Mouse (Mus musculus): ENCODE measurements around the gene Nab2. TPM values are rescaled to one million over a fixed set of nuclear protein-coding genes. Genes with fewer than 3 reads are reported as not detected.

Nab2 gene
- 10 to 100 TPM; 22.8 to 24.4 TPM for total RNA-seq (2021)
- long read RNA-seq, experiment 1, transcript Nab2-201 (7 exons, 2,582 nt) = major isoform, 7 of 15 reads
- long read RNA-seq, experiment 1, partial matches to known transcripts = 5 of 15 reads
- long read RNA-seq, experiment 1, other reads (novel, unspliced or antisense) = 3 of 15 reads
- long read RNA-seq, experiment 2, transcript Nab2-201 (7 exons, 2,582 nt) = major isoform, 6 of 16 reads
- long read RNA-seq, experiment 2, partial matches to known transcripts = 8 of 16 reads
- long read RNA-seq, experiment 2, other reads (novel, unspliced or antisense) = 0 of 16 reads

GRCm38 (mm10) chr10:127668093-127669050 is at the start of gene Nab2:
Nab2 (minus strand) TSS chr10:127668568.
- peak in 1 of 2 experiments; percentile 66 for DNase-seq (ENCODE audit: low spot score in 2 of 2)

- no peak for DNase-seq (ENCODE audit: low spot score in 2 of 2)
Observed at GRCm38 (mm10) chr10:127712736-127713135, 44.4 kb upstream of the Nab2 start.

DNA sequence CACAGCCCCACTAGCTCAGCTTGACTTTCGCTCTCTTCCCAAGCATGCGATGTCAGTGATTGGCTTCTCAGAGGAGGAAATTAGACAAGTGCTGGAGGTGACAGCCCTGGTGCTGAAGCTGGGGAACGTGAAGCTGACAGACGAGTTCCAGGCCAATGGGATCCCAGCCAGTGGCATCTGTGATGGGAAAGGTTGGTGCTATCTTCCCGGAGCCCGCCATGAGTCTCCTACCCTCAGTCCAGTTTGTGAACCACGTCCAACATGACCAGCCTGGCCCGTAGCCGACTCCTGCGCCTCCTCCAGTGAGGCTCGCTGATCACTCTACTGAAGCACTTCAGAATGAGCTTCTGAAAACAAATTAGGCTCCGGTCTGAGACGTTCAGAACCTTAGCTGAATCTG is 42.0 kb upstream of the Nab2 start:
- no peak for DNase-seq (ENCODE audit: low spot score in 2 of 2)

DNA sequence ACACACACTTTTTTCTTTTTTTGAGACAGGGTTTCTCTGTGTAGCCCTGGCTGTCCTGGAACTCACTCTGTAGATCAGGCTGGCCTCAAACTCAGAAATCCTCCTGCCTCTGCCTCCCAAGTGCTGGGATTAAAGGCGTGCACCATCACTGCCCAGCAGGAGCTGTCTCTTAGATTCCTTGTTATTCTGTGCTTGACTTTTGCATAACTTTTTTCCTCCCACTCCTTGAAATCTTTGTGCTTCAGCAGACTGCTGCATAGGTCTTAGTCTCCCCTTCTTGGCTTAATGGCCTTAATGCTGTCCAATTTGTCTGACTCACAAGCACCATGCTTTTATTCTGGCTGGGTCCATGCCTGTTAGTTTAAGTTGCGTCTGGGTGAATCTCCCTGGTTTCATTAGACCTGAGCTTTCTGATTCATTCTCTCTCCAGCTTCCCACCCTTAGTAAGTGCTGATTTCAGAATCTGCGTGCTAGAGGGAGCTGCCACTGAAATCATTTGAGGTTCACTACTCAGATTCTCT is 40.5 kb upstream of the Nab2 start:
- DNase-seq (ENCODE audit: low spot score in 2 of 2) = no peak

GRCm38 (mm10) chr10:127707721-127708120 is 39.4 kb upstream of the Nab2 start:
- DNase-seq (ENCODE audit: low spot score in 2 of 2) = peak; percentile 24 to 57

DNA sequence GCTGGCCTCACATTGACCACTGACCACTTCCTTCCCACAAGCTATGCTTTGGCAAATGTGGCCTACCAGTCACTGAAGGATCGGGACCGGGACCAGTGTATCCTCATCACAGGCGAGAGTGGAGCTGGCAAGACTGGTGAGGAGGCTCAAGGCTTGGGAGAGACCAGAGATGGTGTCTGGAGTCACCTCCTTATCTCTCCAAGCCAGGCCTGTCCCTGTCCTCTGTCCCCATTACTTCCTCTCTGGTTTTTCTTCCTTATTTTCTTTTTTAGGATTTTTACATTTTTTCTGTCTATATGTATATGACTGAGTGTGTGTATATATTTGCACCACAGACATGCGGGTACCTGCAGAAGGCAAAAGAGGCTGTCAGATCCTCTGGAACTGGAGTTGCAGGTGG is 37.4 kb upstream of the Nab2 start:
- no peak for DNase-seq (ENCODE audit: low spot score in 2 of 2)

DNA sequence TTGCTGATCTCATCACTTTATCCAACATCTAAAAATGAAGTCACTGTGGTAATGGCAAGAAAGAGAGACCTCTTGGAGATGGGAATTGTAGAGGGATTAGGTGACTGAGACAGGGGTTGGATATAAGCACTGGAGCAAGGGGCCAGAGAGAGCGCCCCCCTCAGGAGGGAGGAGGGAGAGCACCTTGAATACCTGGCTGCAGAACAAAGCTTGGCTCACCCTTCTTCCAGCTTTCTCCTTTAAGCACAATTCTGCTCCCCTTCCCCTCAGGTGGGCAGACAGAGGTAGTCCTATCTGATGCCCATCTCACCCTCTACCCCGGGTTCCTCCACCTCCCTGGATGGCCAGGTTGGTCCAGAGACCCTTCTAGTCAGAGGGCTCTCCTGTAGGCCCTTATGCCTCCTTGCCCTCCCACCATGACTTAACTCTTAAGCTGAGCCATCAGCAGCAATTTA is 36.4 kb upstream of the Nab2 start, which contains the start of gene Myo1a:
Myo1a (plus strand) TSS at position 405 of the 455 bp plus-strand sequence.
- no peak for DNase-seq (ENCODE audit: low spot score in 2 of 2)

GRCm38 (mm10) chr10:127704293-127704692 is 35.9 kb upstream of the Nab2 start:
- no peak for DNase-seq (ENCODE audit: low spot score in 2 of 2)

- DNase-seq (ENCODE audit: low spot score in 2 of 2) = no peak
Observed at GRCm38 (mm10) chr10:127703299-127703698, 34.9 kb upstream of the Nab2 start.

DNA sequence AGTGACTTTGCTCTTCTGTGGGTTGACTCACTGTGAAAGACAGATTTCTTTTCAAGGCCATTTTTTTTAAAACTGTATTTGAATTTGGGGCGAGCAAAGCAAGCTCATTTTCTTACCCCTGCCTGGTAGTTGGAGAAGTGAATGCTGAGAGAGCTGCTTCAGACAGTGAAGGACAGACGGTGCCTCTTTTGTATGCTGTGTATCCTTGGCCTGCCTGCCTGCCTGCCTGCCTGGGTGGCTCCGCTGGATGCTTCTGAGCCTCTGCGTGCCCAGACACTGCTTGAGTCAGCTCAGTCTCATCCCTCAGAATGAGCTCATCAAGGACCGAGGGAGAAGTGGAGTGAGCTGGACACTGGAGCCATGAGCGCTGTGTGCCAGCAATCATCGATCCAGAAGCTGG is 30.6 kb upstream of the Nab2 start:
- DNase-seq (ENCODE audit: low spot score in 2 of 2) = peak in 1 of 2 experiments; percentile 29

DNA sequence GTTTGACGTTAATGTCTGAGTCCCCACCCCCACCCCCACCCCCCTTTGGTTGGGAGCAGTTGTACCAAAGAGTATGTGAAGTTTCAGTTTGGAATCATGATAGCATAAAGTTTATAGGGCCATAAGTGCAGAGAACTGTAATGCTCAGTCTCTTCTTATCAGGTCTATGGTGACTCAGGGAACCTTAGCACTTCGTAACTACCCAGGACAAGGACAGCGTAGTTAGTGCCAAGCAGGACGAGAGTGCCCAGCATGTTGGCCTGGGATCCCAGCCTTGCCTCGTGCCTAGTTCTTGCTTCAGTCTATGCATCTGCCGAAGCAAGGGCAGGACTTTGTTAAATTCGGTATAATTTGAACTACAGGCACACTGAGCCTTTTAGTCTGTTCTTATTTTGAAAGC is 27.4 kb upstream of the Nab2 start:
- DNase-seq (ENCODE audit: low spot score in 2 of 2) = no peak

DNA sequence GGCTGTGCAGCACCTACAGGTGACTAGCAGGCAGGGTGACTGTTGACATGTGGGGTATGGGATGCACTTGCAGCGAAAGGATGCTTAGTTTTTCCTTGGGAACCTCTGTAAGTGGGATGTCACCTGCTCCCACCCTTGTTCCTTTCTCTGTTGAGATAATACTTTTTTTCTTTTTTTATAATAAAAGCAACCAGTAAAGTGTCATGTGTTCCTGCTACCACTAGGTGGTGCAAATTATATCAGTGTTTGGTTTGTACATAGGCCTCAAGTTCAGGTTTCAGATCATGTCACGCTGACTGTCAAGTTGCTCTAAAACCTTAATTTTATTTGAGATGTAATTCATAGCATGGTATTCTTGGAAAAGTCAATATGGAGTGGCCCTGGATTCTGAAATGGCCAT is 26.3 kb upstream of the Nab2 start:
- DNase-seq (ENCODE audit: low spot score in 2 of 2) = no peak

DNA sequence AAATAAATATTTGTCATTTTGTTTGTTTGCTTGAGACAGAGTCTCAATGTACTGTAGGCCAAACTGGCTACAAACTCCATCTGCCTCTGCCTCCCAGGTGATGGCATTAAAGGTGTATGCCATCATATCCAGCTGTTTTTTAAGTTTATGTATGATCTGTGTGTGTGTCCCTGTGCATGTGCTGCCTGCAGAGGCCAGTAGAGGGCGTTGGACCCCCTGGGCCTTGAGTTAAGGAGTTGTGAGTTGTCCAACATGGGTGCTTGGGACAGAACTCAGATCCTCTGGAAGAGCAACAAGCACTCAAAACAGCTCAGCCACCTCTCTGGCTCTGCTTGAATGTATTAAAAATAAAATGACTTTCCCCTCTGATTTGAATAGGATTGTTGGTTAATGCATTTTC is 22.7 kb upstream of the Nab2 start:
- no peak for DNase-seq (ENCODE audit: low spot score in 2 of 2)

GRCm38 (mm10) chr10:127682886-127683285 is 14.5 kb upstream of the Nab2 start:
- DNase-seq (ENCODE audit: low spot score in 2 of 2) = no peak

DNA sequence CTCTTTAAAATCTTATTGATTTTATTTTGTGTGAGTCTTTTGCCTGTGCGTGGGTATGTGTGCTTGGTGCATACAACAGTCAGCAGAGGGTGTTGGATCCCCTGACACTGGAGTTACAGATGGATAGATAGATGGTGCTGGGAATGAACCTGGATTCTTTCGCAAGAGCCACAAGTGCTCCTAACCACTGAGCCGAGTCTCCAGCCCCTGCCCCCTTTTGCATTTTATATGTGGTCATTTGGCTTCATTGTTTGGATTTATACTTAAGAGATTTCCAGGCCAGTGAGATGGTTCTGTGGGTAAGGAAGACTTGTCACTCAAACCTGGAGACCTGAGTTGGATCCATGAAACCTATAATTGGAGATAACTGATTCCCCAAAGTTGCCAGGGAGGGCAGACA is 11.5 kb upstream of the Nab2 start:
- DNase-seq (ENCODE audit: low spot score in 2 of 2) = no peak

- DNase-seq (ENCODE audit: low spot score in 2 of 2) = no peak
Observed at GRCm38 (mm10) chr10:127679208-127679607, 10.8 kb upstream of the Nab2 start.

DNA sequence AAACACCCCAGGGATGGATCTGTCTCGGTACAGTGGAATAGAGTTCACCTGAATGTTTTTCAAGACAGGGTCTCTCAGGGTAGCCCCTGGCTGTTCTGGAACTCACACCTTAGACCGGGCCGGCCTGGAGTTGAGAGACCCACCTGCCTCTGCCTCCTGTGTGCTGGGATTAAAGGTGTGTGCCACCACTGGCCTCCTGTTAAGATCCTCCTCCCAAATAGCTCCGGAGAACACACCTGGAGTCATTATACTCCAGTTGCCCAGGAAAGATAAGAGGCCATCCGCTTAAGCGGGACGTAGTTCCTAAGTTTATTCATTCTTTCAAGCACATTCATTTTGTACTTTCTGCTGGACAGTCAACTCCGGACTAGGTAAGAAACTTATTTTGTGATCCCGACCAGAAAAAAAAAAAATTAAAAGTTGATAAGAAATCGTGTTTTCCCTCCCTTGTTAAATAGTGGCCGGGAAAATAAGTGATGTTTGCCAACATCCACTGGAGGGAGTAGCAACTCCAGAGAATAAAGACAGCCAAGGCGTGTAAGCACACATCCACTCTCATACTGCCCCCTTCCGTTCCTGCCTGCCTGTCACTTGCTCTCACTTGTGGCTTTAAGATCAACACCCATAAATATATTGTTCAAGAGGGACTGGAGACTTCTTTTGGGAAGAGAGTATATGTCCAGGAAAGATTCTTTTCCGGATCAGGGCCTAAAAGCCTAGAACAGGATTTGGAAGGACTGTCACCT is 9.4 kb upstream of the Nab2 start:
- DNase-seq (ENCODE audit: low spot score in 2 of 2) = no peak

GRCm38 (mm10) chr10:127676691-127677548 is 8.6 kb upstream of the Nab2 start:
- peak; percentile 78 to 86 for DNase-seq (ENCODE audit: low spot score in 2 of 2)

DNA sequence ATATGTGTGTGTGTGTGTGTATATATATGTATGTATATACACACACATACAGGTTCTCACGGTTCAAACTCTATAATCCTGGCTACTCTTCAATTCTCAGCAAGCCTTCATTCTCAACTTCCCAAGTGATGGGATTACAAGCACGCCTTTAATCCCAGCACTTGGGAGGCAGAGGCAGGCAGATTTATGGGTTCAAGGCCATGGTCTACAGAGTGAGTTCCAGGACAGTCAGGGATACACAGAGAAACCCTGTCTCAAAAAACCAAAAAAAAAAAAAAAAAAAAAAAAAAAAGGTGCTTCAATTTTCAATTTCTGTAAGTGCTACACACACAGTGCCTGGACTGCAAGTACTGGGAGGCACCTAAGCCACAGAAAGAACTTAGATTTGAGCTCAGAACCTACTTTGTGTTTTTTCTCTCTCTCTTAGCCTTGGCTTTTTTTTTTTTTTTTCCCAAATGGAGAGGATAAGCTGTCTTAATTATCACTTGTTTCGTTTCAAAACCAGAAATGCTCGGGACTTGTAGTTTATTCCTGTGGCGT is 7.6 kb upstream of the Nab2 start:
- no peak for DNase-seq (ENCODE audit: low spot score in 2 of 2)

Data from adrenal gland, postnatal 4 days (tissue).